In genomic region chr12:116109451-116110353, GRCm38 (mm10) we compare ENCODE assay signal across 18 mouse cellular contexts. TPM values are rescaled to one million over a fixed set of nuclear protein-coding genes. Genes with fewer than 3 reads are reported as not detected.
DNase-seq lines count a peak whose midpoint lies in the region; ATAC-seq and TF ChIP-seq lines count a peak whose summit lies in the region.
"Had no signal": no experiment of that assay in that cellular context is flagged by ENCODE, and none has a peak within 500 bp of the region (broad histone marks: within the 10 kb centered on the region; RNA-seq: fewer than 3 reads in every experiment).

No protein-coding gene starts in this region.

- H3K36me3 ChIP-seq in lung, postnatal 0 days (ENCODE audit: insufficient read depth, low read length) = no peaks in the 10 kb centered on the region
- H3K36me3 ChIP-seq: hindbrain, embryonic 10.5 days; neural tube, embryonic 12.5 days had no signal

- peak overlapping the region; percentile 71 for H3K27ac ChIP-seq in lung, postnatal 0 days (ENCODE audit: low read length)
- H3K27ac ChIP-seq: hindbrain, embryonic 10.5 days; left cerebral cortex, adult 2 months; liver, embryonic 14.5 days; midbrain, embryonic 13.5 days; neural tube, embryonic 12.5 days had no signal

- no peak for DNase-seq in frontal cortex, postnatal 25 days (ENCODE audit: low spot score in 2 of 2)
- peak; percentile 26 to 61 for DNase-seq in right cerebral cortex, postnatal 10 days (ENCODE audit: low spot score in 2 of 2)
- DNase-seq in right cerebral cortex, adult 2 months (ENCODE audit: low spot score in 2 of 2) = no peak
- DNase-seq in lung, postnatal 0 days (ENCODE audit: low spot score) = peak; percentile 87
- DNase-seq in Muller cell, postnatal 12 days (ENCODE audit: inconsistent ontology term) = no peak
- no peak for DNase-seq in spleen, postnatal 36 days (ENCODE audit: low spot score in 2 of 2)
- no peak for DNase-seq in adrenal gland, adult (ENCODE audit: inconsistent age in 2 of 2, low spot score in 1 of 2)
- DNase-seq: adrenal gland, postnatal 25 days; B cell, adult 2 months; kidney, postnatal 36 days had no signal

- WGBS in lung, postnatal 0 days = 52% methylated on average over 9 of the region's 9 CpGs

- TF ChIP-seq EP300 in lung, postnatal 0 days (IDR thresholded peaks at IDR 0.05) = peak; percentile 76

- H3K27me3 ChIP-seq in lung, postnatal 0 days (replicated peaks; ENCODE audit: insufficient read depth, low read length) = no peaks in the 10 kb centered on the region
- H3K27me3 ChIP-seq: midbrain, embryonic 13.5 days; neural tube, embryonic 12.5 days had no signal

- no peaks in the 10 kb centered on the region for H3K4me1 ChIP-seq in lung, postnatal 0 days (ENCODE audit: insufficient read depth, low read depth, low read length)
- H3K4me1 ChIP-seq: hindbrain, embryonic 10.5 days; midbrain, embryonic 13.5 days; neural tube, embryonic 12.5 days had no signal

- H3K9me3 ChIP-seq in lung, postnatal 0 days (ENCODE audit: low read length) = no peaks in the 10 kb centered on the region
- H3K9me3 ChIP-seq: midbrain, embryonic 13.5 days had no signal

- TF ChIP-seq CTCF in lung, postnatal 0 days (IDR thresholded peaks at IDR 0.05) = no peak

- no peak overlapping the region for H3K4me2 ChIP-seq in lung, postnatal 0 days (replicated peaks; ENCODE audit: low read depth, low read length)
- H3K4me2 ChIP-seq: midbrain, embryonic 13.5 days; neural tube, embryonic 12.5 days had no signal

- peak; percentile 62; the same call in 1 of the 2 replicates for ATAC-seq in frontal cortex, adult (ENCODE audit: low TSS enrichment)
- peak; percentile 89 for ATAC-seq in lung, postnatal 0 days
- ATAC-seq: intestine, postnatal 0 days; midbrain, embryonic 13.5 days had no signal

- H3K4me3 ChIP-seq in lung, postnatal 0 days (ENCODE audit: low read depth, low read length) = no peak overlapping the region
- H3K4me3 ChIP-seq: erythroblast, embryonic 14.5 days; hindbrain, embryonic 10.5 days; left cerebral cortex, adult 2 months; midbrain, embryonic 13.5 days; neural tube, embryonic 12.5 days had no signal

- H3K9ac ChIP-seq in lung, postnatal 0 days (replicated peaks; ENCODE audit: low read depth) = no peak overlapping the region
- H3K9ac ChIP-seq: liver, embryonic 14.5 days; midbrain, embryonic 13.5 days; neural tube, embryonic 12.5 days had no signal

RNA-seq across cellular contexts. Expression of gene Vipr2, which starts 32.2 kb away (rescaled TPM):
- 4.6 and 4.8 TPM in 2 replicates for polyA plus RNA-seq in lung, postnatal 0 days (2015; fragmentation: Nextera tagmentation; extraction: Ambion mirVana)
- polyA plus RNA-seq: erythroblast, embryonic 14.5 days had no signal

Comparison
In these comparisons a context has a peak if more than half of its experiments do, and no peak if none do; other contexts are left out.
1. DNase-seq: peak in right cerebral cortex, postnatal 10 days (2 of 2) and lung, postnatal 0 days (single experiment); none in frontal cortex, postnatal 25 days (0 of 2), right cerebral cortex, adult 2 months (0 of 2), Muller cell, postnatal 12 days (single experiment), spleen, postnatal 36 days (0 of 2) and adrenal gland, adult (0 of 2).